Mouse (Mus musculus) layer of hippocampus, postnatal 25 days (tissue): Measurements from ENCODE around the gene Slc10a7. TPM values are rescaled to one million over a fixed set of nuclear protein-coding genes. Genes with fewer than 3 reads are reported as not detected.
"Not testable (repeated sequence)": the region's sequence is repeated elsewhere in the genome, so short reads cannot be mapped to it uniquely, and the experiment has no call there.

Experiments used
- DNase-seq, 2 experiments: peaks; one replicate each; pipeline ENCODE4 v3.0.0; 2022; ENCODE audit warnings: mixed read lengths in 2 of 2, low spot score in 1 of 2; ENCODE audit errors: extremely low spot score in 1 of 2
- total RNA-seq, 2 experiments: library from RNA; stranded (reverse); gene quantifications; 2 replicates each; pipeline ENCODE4 v1.2.3; 2021

Slc10a7 gene
- 1 to 10 TPM; 5.7 to 6.1 TPM for total RNA-seq

- peak; percentile 84 to 86 for DNase-seq
Observed at GRCm38 (mm10) chr8:78509273-78510031, at the start of gene Slc10a7. Slc10a7 (plus strand) TSS chr8:78509346.

GRCm38 (mm10) chr8:78463941-78464340 lies 45.2 kb upstream of the Slc10a7 start:
- no peak for DNase-seq

GRCm38 (mm10) chr8:78467889-78468288 lies 41.3 kb upstream of the Slc10a7 start:
- no peak for DNase-seq

GRCm38 (mm10) chr8:78477051-78477829 lies 31.9 kb upstream of the Slc10a7 start:
- no peak for DNase-seq

GRCm38 (mm10) chr8:78489733-78490132 lies 19.4 kb upstream of the Slc10a7 start:
- no peak for DNase-seq

- DNase-seq: no peak
Observed at GRCm38 (mm10) chr8:78493031-78493430, 16.1 kb upstream of the Slc10a7 start.

GRCm38 (mm10) chr8:78496273-78496672 lies 12.9 kb upstream of the Slc10a7 start:
- not testable (repeated sequence) for DNase-seq

GRCm38 (mm10) chr8:78502706-78503105 lies 6.4 kb upstream of the Slc10a7 start:
- DNase-seq: no peak

GRCm38 (mm10) chr8:78507979-78508718 lies 997 bp upstream of the Slc10a7 start:
- peak in 1 of 2 experiments; percentile 29 for DNase-seq

- peak; percentile 95 to 98 for DNase-seq
Observed at GRCm38 (mm10) chr8:78508719-78509272, 350 bp upstream of the Slc10a7 start, which contains the start of gene Rbmxl1. Rbmxl1 (minus strand) TSS chr8:78508898.

- DNase-seq: no peak
Observed at GRCm38 (mm10) chr8:78510094-78510493, 948 bp downstream of the Slc10a7 start.

- DNase-seq: no peak
Observed at GRCm38 (mm10) chr8:78510926-78511325, 1.8 kb downstream of the Slc10a7 start.

- DNase-seq: no peak
Observed at GRCm38 (mm10) chr8:78513106-78513505, 4.0 kb downstream of the Slc10a7 start.

GRCm38 (mm10) chr8:78514706-78515105 lies 5.6 kb downstream of the Slc10a7 start:
- no peak for DNase-seq

- DNase-seq: no peak
Observed at GRCm38 (mm10) chr8:78515132-78515531, 6.0 kb downstream of the Slc10a7 start.

GRCm38 (mm10) chr8:78533981-78534380 lies 24.8 kb downstream of the Slc10a7 start:
- DNase-seq: no peak

GRCm38 (mm10) chr8:78536716-78537115 lies 27.6 kb downstream of the Slc10a7 start:
- no peak for DNase-seq

- no peak for DNase-seq
Observed at GRCm38 (mm10) chr8:78537795-78538194, 28.6 kb downstream of the Slc10a7 start.

- not testable (repeated sequence) for DNase-seq
Observed at GRCm38 (mm10) chr8:78542670-78543069, 33.5 kb downstream of the Slc10a7 start.

GRCm38 (mm10) chr8:78543621-78544020 lies 34.5 kb downstream of the Slc10a7 start:
- DNase-seq: no peak
